Mouse (Mus musculus): Measurements from ENCODE around the gene Gpr146.
"Not testable (repeated sequence)": the region's sequence is repeated elsewhere in the genome, so short reads cannot be mapped to it uniquely, and the experiment has no call there.

Gpr146 gene

GRCm38 (mm10) chr5:139383234-139383633, 5.7 kb downstream of the Gpr146 start:
- no peak for DNase-seq

- peak; percentile 80 for DNase-seq
Measured at GRCm38 (mm10) chr5:139384531-139384930, 7.0 kb downstream of the Gpr146 start.

GRCm38 (mm10) chr5:139386047-139386446, 8.6 kb downstream of the Gpr146 start:
- DNase-seq, result no peak

GRCm38 (mm10) chr5:139387329-139388194, 10.1 kb downstream of the Gpr146 start:
- peak; percentile 73 for DNase-seq

GRCm38 (mm10) chr5:139388195-139388570, 10.7 kb downstream of the Gpr146 start:
- peak; percentile 77 for DNase-seq

GRCm38 (mm10) chr5:139388694-139389675, 11.5 kb downstream of the Gpr146 start:
- DNase-seq, result no peak

- peak; percentile 92 for DNase-seq
Measured at GRCm38 (mm10) chr5:139389676-139390061, 12.2 kb downstream of the Gpr146 start.

- DNase-seq, result not testable (repeated sequence)
Measured at GRCm38 (mm10) chr5:139390324-139391119, 13.0 kb downstream of the Gpr146 start.

- DNase-seq, result peak; percentile 51
Measured at GRCm38 (mm10) chr5:139391309-139391990, 14.0 kb downstream of the Gpr146 start.

- no peak for DNase-seq
Measured at GRCm38 (mm10) chr5:139392219-139393196, 15.0 kb downstream of the Gpr146 start.

- no peak for DNase-seq
Measured at GRCm38 (mm10) chr5:139393197-139393588, 15.7 kb downstream of the Gpr146 start.

- no peak for DNase-seq
Measured at GRCm38 (mm10) chr5:139394399-139394798, 16.9 kb downstream of the Gpr146 start.

- DNase-seq, result no peak
Measured at GRCm38 (mm10) chr5:139395528-139395927, 18.0 kb downstream of the Gpr146 start.

GRCm38 (mm10) chr5:139397359-139397916, 19.9 kb downstream of the Gpr146 start:
- DNase-seq, result no peak

- peak; percentile 98 for DNase-seq
Measured at GRCm38 (mm10) chr5:139397959-139398753, 20.7 kb downstream of the Gpr146 start.

- DNase-seq, result no peak
Measured at GRCm38 (mm10) chr5:139398786-139399185, 21.3 kb downstream of the Gpr146 start.

GRCm38 (mm10) chr5:139399991-139400390, 22.5 kb downstream of the Gpr146 start:
- peak; percentile 43 for DNase-seq

GRCm38 (mm10) chr5:139402106-139402505, 24.6 kb downstream of the Gpr146 start:
- no peak for DNase-seq

- DNase-seq, result no peak
Measured at GRCm38 (mm10) chr5:139403692-139404260, 26.3 kb downstream of the Gpr146 start.

Data from lung, postnatal 36 days (tissue).